Mouse (Mus musculus) hindbrain, embryonic 12.5 days (tissue): ENCODE data around the gene Tspan33. TPM values are rescaled to one million over a fixed set of nuclear protein-coding genes. Genes with fewer than 3 reads are reported as not detected.

Experiments
- ATAC-seq: fragments of 200-750 bp; cut with Nextera tagmentation; 2 replicates; pipeline ENCODE4 v1.8.0; 2017; ENCODE audit warnings: moderate TSS enrichment; ENCODE audit not compliant: low FRiP score
- H3K27ac ChIP-seq: fragments of 300-500 bp; sonication (generic); 2 replicates; pipeline ENCODE4 v1.5.1; 2016; ENCODE audit warnings: mild to moderate bottlenecking
- H3K27me3 ChIP-seq: fragments of 300-500 bp; sonication (generic); 2 replicates; pipeline ENCODE4 v1.6.1; 2016; ENCODE audit warnings: mild to moderate bottlenecking
- H3K36me3 ChIP-seq: fragments of 300-500 bp; sonication (generic); 2 replicates; pipeline ENCODE4 v1.6.1; 2016; ENCODE audit warnings: mild to moderate bottlenecking
- H3K4me1 ChIP-seq: fragments of 300-500 bp; sonication (generic); 2 replicates; pipeline ENCODE4 v1.6.1; 2016
- H3K4me2 ChIP-seq: fragments of 300-500 bp; sonication (generic); replicated peaks from 2 replicates; pipeline ENCODE4 v1.6.1; 2016; ENCODE audit warnings: mild to moderate bottlenecking
- H3K4me3 ChIP-seq: fragments of 300-500 bp; sonication (generic); 2 replicates; pipeline ENCODE4 v1.5.1; 2016; ENCODE audit warnings: mild to moderate bottlenecking
- H3K9ac ChIP-seq: fragments of 300-500 bp; sonication (generic); 2 replicates; pipeline ENCODE4 v1.6.1; 2016; ENCODE audit warnings: mild to moderate bottlenecking, moderate library complexity
- H3K9me3 ChIP-seq: fragments of 300-500 bp; sonication (generic); replicated peaks from 2 replicates; pipeline ENCODE4 v1.6.1; 2016; ENCODE audit warnings: mild to moderate bottlenecking
- WGBS: fragments of 180-500 bp; shearing (Covaris S2); methylation state at CpG from one replicate; pipeline ENCODE4 v1.1.7; 2016; 5-methylcytosine and 5-hydroxymethylcytosine counted together
- polyA plus RNA-seq: library from polyadenylated mRNA; unstranded; fragments of >200 nt; fragmentation: Nextera tagmentation; extraction: Ambion mirVana; gene quantifications from 2 replicates; pipeline ENCODE4 v1.2.1, GENCODE M21; 2016

The Tspan33 gene
- polyA plus RNA-seq, 1 experiment from 2014 or later = 9.2 TPM

DNA sequence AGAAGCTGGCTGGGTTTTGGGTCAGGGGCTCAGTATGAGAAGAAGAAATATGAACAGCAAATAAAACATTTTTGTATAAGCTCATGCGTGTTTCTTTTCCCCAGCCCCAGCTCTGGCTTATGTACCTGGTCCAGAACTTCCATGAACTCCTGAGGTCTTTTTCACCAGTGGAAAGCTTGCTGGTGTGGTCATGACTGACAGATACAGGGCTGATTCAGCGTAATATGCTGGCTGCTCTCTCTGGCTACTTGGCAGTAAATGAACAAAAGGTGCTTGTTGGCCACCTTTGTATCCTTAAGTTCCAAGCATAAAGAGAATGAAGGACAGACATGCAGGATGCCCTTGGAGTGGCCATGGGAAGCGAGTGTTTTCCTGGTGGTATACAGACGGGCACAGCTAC lies 67.3 kb downstream of the Tspan33 start:
- H3K27ac ChIP-seq = no peak overlapping the region
- no peaks in the 10 kb centered on the region for H3K27me3 ChIP-seq
- ATAC-seq = no peak
- WGBS = 89% methylated on average over 4 of the region's 4 CpGs
- H3K4me2 ChIP-seq = no peak overlapping the region
- H3K4me3 ChIP-seq = no peak overlapping the region
- no peaks in the 10 kb centered on the region for H3K9me3 ChIP-seq
- peaks cover 38% of the 10 kb centered on the region for H3K36me3 ChIP-seq
- no peak overlapping the region for H3K9ac ChIP-seq
- no peaks in the 10 kb centered on the region for H3K4me1 ChIP-seq

DNA sequence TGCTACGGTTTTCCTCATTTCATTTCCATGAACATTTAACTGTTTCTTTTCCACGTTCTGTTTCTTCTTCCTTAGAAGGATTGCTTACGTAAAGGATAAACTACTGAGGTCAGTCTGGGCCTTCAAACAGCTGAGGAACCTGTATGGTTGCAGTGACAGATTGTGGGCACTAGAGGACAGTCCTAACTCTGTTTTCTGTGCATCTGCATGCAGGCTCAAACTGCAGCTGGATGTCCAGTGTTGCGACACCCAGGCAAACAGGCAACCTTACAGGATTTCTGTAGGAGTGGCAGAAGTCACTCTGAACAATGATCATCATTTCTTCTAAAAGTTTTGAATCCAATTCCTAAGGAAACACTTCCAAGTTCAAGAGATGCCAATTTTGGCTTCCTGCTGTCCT lies 68.5 kb downstream of the Tspan33 start:
- H3K4me2 ChIP-seq = no peak overlapping the region
- H3K27me3 ChIP-seq = no peaks in the 10 kb centered on the region
- H3K9ac ChIP-seq = no peak overlapping the region
- H3K4me3 ChIP-seq = no peak overlapping the region
- H3K9me3 ChIP-seq = no peaks in the 10 kb centered on the region
- H3K4me1 ChIP-seq = no peaks in the 10 kb centered on the region
- H3K27ac ChIP-seq = no peak overlapping the region
- ATAC-seq = no peak
- peaks cover 27% of the 10 kb centered on the region for H3K36me3 ChIP-seq
- WGBS = 65% methylated on average over 4 of the region's 4 CpGs

- Histone ChIP-seq H3K27me3 (no peaks in the 10 kb centered on the region), H3K4me3 (no peak overlapping the region), H3K27ac (no peak overlapping the region), H3K36me3 (no peaks in the 10 kb centered on the region), H3K9ac (no peak overlapping the region), H3K4me1 (0 out of 2 replicates have a peak, but pooled peaks cover 11% of the 10 kb centered on the region), H3K4me2 (no peak overlapping the region), H3K9me3 (no peaks in the 10 kb centered on the region)
- no peak for ATAC-seq
- WGBS = 92% methylated on average over 2 of the region's 2 CpGs
Measured at GRCm38 (mm10) chr6:29766874-29767273, 72.9 kb downstream of the Tspan33 start.

Other genes starting within 250 kb of the Tspan33 start
- gene Atp6v1f, start 226.5 kb upstream of the Tspan33 start, polyA plus RNA-seq = 215 and 230 TPM in 2 replicates
- 0.43 TPM in 1 of 2 replicates, not detected in the other for gene Atp6v1fnb, start 222.8 kb upstream of the Tspan33 start, polyA plus RNA-seq
- gene Kcp, start 186.3 kb upstream of the Tspan33 start, polyA plus RNA-seq = 22.0 and 24.7 TPM in 2 replicates
- 2.9 and 3.2 TPM in 2 replicates for gene Irf5, start 167.6 kb upstream of the Tspan33 start, polyA plus RNA-seq
- gene Tnpo3, start 84.3 kb upstream of the Tspan33 start, polyA plus RNA-seq = 107 TPM in 2 replicates
- gene Smo, start 41.3 kb downstream of the Tspan33 start, polyA plus RNA-seq = 49.4 and 54.1 TPM in 2 replicates
- 21.8 and 25.3 TPM in 2 replicates for gene Ahcyl2, start 73.8 kb downstream of the Tspan33 start, polyA plus RNA-seq
- gene Strip2, start 222.8 kb downstream of the Tspan33 start, polyA plus RNA-seq = 1.5 and 1.7 TPM in 2 replicates